Mouse (Mus musculus) testis, adult 10 weeks (tissue): ENCODE data around the gene Olfr530. TPM values are rescaled to one million over a fixed set of nuclear protein-coding genes. Genes with fewer than 3 reads are reported as not detected.

Experiments used
- polyA plus RNA-seq: library from polyadenylated mRNA; stranded (reverse); fragments of 350-450 nt; fragmentation: Illumina TruSeq; extraction: RNeasy Lipid Tissue Mini Kit (QIAGEN cat#74804); gene quantifications from one replicate; pipeline ENCODE4 v1.2.3, GENCODE M21; 2014; ENCODE audit warnings: low read depth, low replicate concordance

Gene Olfr530
- not detected for polyA plus RNA-seq

GRCm38 (mm10) chr7:140376231-140376630, at the start of gene Olfr530:
Gene Olfr530, minus strand, starts transcription at chr7:140376331.

GRCm38 (mm10) chr7:140421539-140421938, 45.4 kb upstream of the Olfr530 start, which contains the start of gene Olfr532:
Gene Olfr532, minus strand, starts transcription at chr7:140421639.

GRCm38 (mm10) chr7:140402818-140403217, 26.7 kb upstream of the Olfr530 start, which contains the start of gene Olfr531:
Gene Olfr531, minus strand, starts transcription at chr7:140402918.

GRCm38 (mm10) chr7:140361571-140361970, 14.6 kb downstream of the Olfr530 start, which contains the start of gene Olfr60:
Gene Olfr60, minus strand, starts transcription at chr7:140361671.

GRCm38 (mm10) chr7:140333717-140334116, 42.4 kb downstream of the Olfr530 start, which contains the start of gene Olfr527:
Gene Olfr527, plus strand, starts transcription at chr7:140334017.

Other genes with a start within 250 kb of the Olfr530 start
- gene Mtg1, start 238.8 kb downstream of the Olfr530 start, polyA plus RNA-seq: 3.1 TPM
- gene Sprn, start 221.5 kb downstream of the Olfr530 start, polyA plus RNA-seq: 0.15 TPM
- not detected for gene Olfr522, start 211.6 kb downstream of the Olfr530 start, polyA plus RNA-seq
- gene Olfr523, start 203.1 kb downstream of the Olfr530 start, polyA plus RNA-seq: not detected
- gene Olfr524, start 170.4 kb downstream of the Olfr530 start, polyA plus RNA-seq: not detected
- gene Cd163l1, start 158.1 kb downstream of the Olfr530 start, polyA plus RNA-seq: not detected
- gene 5830411N06Rik, start 129.0 kb downstream of the Olfr530 start, polyA plus RNA-seq: not detected
- not detected for gene Olfr525, start 55.5 kb downstream of the Olfr530 start, polyA plus RNA-seq
- gene Olfr527, start 42.3 kb downstream of the Olfr530 start, polyA plus RNA-seq: not detected
- not detected for gene Olfr60, start 14.7 kb downstream of the Olfr530 start, polyA plus RNA-seq
- not detected for gene Olfr531, start 26.6 kb upstream of the Olfr530 start, polyA plus RNA-seq
- gene Olfr532, start 45.3 kb upstream of the Olfr530 start, polyA plus RNA-seq: not detected
- gene Olfr533, start 87.0 kb upstream of the Olfr530 start, polyA plus RNA-seq: not detected
- not detected for gene Olfr535, start 107.9 kb upstream of the Olfr530 start, polyA plus RNA-seq
- not detected for gene Olfr536, start 131.1 kb upstream of the Olfr530 start, polyA plus RNA-seq
- not detected for gene Olfr538, start 191.6 kb upstream of the Olfr530 start, polyA plus RNA-seq
- 0.69 TPM for gene Olfr46, start 224.9 kb upstream of the Olfr530 start, polyA plus RNA-seq